Mouse (Mus musculus) lung, postnatal 14 days (tissue): ENCODE results near the gene Zfp512.
"Not testable (repeated sequence)": the region's sequence is repeated elsewhere in the genome, so short reads cannot be mapped to it uniquely, and the experiment has no call there.

Experiments
- DNase-seq: peaks from one replicate; pipeline ENCODE4 v3.0.0; 2021

Zfp512 gene

GRCm38 (mm10) chr5:31451878-31452561 lies at the start of gene Zfp512:
Gene Zfp512, plus strand, starts transcription at chr5:31452431.
- DNase-seq, result peak; percentile 93

DNA sequence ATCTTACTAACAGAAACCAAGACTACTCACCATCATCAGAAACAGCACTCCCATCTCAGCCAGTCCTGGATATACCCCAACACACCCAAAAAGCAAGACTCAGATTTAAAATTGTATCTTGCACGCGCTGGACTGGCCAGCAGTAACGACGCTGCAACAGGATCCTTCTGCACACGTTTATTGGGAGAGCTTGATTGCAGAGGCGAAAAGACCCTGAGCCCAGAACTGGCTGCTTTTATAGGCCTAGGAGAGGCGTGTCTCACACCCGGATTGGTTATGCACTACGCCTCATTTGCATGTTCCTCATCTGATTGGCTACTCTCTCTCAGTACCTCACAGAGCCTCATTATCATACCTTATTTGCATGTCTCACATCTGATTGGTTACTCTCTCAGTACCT lies 17.5 kb upstream of the Zfp512 start:
- not testable (repeated sequence) for DNase-seq

- DNase-seq, result peak; percentile 25
These were observed 895 bp upstream of the Zfp512 start for GRCm38 (mm10) chr5:31451336-31451735.

GRCm38 (mm10) chr5:31452562-31452878 lies 289 bp downstream of the Zfp512 start:
- DNase-seq, result no peak

DNA sequence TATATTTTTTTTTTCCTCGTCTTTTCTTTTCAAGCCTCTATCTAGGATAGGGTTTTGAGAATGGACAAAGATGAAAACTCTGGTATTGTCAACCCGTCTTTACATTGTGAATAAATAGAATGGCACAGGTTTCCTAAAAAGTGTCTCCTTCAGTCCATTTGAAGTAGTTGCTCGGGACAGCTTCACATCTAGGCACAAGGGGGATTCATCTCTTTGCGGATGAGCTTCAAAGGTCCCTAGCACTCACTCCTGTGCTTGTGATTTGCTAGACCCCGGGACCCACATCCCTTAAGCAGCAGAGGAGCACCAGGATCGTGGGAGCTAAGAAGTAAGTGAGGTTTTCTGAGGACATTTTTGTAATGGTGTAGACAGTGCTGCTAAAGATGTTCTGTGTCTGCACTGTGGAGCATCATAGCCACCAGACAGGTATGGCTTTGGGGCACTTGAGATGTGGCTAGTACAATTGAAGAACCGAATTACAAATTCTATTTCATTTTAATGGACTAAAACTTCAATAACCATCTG lies 717 bp downstream of the Zfp512 start:
- no peak for DNase-seq

DNA sequence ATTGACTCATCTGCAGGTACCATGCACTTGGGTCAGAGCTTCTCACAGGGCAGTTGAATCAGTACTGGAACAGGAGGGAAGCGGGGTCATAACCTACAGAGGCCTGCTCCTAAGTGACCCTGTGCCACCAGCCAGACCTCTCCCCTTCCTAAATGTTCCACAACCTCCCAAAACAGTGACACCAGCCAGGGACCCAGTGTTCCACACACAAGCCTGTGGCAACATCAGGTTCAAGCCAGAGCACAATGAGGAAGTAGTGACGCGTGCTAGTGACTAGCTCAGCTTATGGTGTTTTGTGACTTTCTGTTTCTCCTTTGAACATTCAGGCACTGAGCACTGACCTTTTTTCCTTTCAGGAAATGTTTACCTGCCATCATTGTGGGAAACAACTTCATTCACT lies 15.6 kb downstream of the Zfp512 start:
- DNase-seq, result no peak

DNA sequence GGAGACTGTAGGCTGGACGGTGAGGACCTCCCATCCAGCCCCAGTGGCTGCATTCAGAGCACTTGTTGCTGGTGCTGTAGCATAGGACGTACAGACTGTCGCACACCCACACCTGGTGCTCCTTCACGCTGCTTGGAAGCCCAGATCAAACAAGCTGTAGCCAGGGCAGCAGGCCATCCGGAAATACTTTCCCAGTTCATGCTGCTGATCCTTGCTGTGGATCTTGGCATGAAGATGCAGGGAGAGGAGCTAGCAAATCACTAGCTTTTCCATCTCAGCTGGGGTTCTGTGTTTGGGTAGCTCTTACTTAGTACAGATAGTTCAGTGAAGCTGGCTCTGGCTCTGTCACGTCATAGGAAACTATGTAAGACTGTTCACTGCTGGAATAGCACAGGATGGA lies 17.5 kb downstream of the Zfp512 start:
- DNase-seq, result no peak

DNA sequence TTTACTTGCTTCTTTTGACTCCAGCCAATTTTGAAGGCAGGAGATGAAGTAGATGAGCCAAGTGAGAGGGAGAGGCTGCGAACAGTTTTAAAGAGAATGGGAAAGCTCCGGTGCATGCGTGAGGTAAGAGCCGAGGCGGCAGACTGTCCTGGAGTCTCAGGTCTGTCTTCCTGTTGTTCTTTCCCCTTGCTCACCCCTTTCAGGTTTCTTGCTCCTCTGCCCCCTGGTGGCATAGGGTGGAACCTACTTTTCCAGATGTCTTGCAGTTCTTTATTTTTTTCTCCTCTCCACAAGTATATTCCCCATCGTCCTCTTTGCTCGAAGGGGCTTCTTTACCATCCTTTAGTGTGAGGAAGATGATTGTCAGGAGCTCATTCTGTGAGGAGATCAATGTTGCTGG lies 18.1 kb downstream of the Zfp512 start:
- peak; percentile 72 for DNase-seq

DNA sequence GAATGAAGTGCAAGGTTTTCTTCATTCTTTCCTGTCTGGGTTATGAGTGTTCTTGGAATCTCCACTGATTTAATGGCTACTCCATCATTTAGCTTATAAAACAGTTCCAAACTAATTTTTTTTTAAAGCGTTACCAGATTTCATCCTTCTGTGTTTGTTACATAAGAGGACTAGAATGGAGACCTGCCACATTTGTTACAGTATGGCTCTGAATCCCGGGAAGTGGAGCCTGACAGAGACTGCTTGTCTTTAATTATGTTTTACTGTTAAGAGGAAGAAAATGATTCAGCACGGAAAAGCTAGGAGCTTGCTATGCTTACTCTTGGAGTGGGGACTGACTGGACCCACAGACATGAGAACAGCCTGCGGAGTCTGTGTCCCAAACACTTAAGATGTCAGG lies 28.3 kb downstream of the Zfp512 start:
- no peak for DNase-seq

DNA sequence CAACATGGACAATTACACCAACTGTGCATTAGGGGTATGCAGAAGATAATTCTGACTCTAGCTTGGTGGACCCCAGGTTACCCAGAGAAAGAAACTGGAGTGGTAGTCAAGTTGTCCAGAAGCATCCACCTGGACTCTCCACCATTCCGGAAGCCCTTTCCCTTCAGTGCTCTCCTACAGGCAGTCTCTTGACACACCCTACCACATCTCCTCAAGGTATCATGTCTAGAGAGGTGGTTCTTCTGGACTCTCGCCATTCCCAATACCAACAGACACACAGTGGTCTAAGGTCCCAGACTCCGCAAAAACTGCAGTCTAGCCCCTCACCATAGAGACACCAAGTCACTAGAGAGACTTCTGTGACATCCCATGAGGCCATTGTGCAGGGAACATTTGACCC lies 33.2 kb downstream of the Zfp512 start, which contains the start of gene 4930548H24Rik:
Gene 4930548H24Rik, plus strand, starts transcription at position 301 of the 400 bp plus-strand sequence.
- no peak for DNase-seq

DNA sequence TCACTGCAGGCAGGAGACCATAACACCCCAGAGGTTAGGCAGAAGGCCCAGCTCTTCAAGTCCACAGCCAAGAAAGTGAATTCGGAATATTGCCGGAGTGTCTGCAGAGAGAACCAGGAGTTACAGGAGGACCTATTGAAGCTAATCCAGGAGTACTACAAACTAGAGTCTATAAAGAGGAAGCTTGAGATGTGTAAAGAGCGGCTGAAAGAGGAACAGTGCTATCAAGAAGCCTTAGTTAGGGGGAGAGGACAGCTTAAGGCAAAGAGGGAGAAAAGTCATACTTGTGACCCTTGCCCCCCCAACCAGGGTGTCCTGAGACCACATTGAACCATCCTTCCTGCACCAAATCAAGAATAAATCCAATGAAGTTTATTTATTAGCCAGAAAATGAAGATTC lies 35.7 kb downstream of the Zfp512 start:
- DNase-seq, result no peak

DNA sequence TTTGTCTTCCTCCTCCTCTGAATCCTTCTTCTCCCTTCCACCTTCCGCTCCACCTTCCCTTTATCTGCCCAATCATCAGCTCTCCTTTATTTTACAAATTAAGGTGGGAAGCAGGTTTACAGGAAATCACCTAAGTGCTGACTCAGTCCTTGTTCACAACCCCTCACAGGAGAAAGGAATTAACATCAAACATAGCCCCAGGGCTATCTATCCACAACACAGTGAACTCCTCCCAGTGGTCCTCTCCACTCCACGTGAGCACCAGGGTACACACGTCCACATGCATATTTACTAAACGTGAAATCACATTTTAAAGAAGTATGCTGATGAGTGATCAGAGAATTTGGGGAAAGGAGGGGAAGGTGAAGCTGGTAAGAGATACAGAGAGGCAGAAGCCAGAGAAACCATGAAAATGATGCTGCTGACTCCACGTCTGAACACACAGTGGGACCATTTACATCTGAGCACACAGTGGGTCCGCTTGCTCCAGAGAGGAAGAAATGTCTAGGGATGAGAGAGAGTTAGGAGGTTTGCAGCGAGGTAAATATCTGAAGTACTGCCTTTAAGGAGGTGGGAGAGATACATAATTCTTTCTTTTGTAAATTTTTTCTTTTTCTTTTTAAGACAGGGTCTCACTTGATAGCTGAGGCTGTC lies 37.0 kb downstream of the Zfp512 start:
- no peak for DNase-seq

DNA sequence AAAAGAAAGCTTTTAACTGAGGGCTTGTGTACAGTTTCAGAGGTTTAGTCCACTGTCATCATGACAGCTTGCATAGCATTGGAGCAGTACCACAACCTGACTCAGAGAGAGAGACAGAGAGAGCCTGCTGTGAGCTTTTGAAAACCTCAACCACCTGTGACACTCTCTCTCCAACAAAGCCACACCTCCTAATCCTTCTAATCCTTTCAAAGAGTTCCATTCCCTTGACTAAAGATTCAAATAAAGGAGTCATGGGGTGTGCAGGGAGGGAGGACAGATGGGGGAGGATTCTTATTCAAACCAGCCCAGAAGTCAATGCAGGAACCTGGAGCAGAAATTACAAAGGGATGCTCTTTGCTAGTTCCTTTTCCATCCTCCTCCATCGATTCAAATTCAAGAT lies 39.8 kb downstream of the Zfp512 start:
- no peak for DNase-seq

GRCm38 (mm10) chr5:31494513-31495297 lies 42.5 kb downstream of the Zfp512 start, which contains the start of gene Gpn1:
Gene Gpn1, plus strand, starts transcription at chr5:31494741.
- DNase-seq, result peak; percentile 90

GRCm38 (mm10) chr5:31504843-31505242 lies 52.6 kb downstream of the Zfp512 start:
- no peak for DNase-seq

DNA sequence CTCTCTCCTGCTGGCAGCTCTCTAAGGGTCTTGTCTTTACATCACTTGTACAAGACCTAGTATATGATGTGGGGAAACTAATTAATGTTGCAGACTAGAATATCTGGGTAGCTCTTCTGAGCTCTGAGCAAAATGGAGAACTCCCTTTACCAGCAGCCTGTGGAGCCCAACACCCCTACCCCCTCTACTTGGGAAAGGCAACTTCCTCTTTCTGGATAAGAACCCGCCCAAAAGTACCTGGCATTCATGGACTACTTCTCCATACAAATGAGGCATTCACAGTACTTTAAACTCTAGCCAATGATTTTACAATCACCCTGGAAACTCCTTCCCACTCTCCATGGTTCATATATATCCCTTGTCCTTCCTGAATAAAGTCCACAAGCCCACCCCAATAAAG lies 60.2 kb downstream of the Zfp512 start:
- no peak for DNase-seq

DNA sequence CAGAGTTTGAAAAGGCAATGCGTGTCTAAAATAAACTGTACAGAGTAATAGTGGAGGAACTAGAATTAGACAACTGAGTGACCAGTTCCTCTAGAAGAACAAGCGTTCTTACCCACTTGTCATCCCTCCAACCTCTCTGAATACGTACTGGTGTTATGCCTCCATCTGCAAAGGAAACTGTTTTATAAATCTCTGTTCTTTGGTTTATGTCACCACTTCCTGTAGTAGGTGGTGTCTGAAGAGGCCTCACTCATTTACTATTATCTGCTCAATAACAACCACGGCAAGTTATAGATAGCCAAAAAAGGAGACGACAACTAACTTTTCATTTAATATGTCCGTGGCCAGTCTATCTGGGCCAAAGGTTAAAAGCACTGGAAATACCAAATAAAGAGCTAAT lies 68.3 kb downstream of the Zfp512 start:
- no peak for DNase-seq

GRCm38 (mm10) chr5:31526354-31527116 lies 74.3 kb downstream of the Zfp512 start, which contains the start of gene Slc4a1ap:
Gene Slc4a1ap, plus strand, starts transcription at chr5:31526995.
- DNase-seq, result peak; percentile 83

DNA sequence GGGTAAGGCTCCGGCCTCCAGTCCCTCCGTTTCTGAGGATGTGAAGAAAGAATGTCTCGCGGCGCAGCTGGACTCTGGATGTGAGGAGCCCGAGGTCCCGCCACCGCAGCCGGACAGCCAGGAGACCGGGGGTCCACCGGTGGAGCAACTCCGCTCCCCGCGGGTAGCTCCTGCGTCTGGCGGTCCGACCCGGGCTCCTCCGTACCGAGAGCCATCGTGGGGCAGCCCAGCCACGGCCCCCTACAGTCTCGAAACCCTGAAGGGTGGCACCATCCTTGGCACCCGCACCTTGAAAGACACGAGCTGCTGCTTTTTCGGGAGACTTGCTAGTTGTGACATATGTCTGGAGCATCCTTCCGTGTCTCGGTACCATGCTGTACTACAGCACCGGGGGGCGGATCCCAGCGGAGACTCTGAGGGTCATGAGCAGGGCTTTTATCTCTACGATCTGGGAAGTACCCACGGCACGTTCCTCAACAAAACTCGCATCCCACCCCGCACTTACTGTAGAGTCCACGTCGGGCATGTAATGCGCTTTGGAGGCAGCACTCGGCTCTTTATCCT lies 75.0 kb downstream of the Zfp512 start:
- no peak for DNase-seq

- DNase-seq, result not testable (repeated sequence)
These were observed 75.5 kb downstream of the Zfp512 start, which contains the start of gene Supt7l for GRCm38 (mm10) chr5:31527707-31528106. Gene Supt7l, minus strand, starts transcription at chr5:31527807.

- no peak for DNase-seq
These were observed 76.3 kb downstream of the Zfp512 start for GRCm38 (mm10) chr5:31528560-31528959.
